Mouse (Mus musculus) MN1 (cell line): Measurements from ENCODE around the gene Entr1.
"Not testable (repeated sequence)": the region's sequence is repeated elsewhere in the genome, so short reads cannot be mapped to it uniquely, and the experiment has no call there.

Experiments used
- DNase-seq: peaks from one replicate; pipeline ENCODE4 v3.0.0-alpha.2; 2016; ENCODE audit warnings: low spot score

Entr1 gene

GRCm38 (mm10) chr2:26387713-26388112 lies 1.4 kb downstream of the Entr1 start:
- no peak for DNase-seq

- not testable (repeated sequence) for DNase-seq
These were observed 8.2 kb downstream of the Entr1 start for GRCm38 (mm10) chr2:26380871-26381270.

GRCm38 (mm10) chr2:26380131-26380771 lies 8.9 kb downstream of the Entr1 start, which contains the start of gene Snapc4:
Gene Snapc4, minus strand, starts transcription at chr2:26380653.
- DNase-seq = peak; percentile 88

GRCm38 (mm10) chr2:26372396-26372795 lies 16.7 kb downstream of the Entr1 start:
- DNase-seq = no peak

GRCm38 (mm10) chr2:26368572-26368971 lies 20.5 kb downstream of the Entr1 start:
- DNase-seq = no peak

GRCm38 (mm10) chr2:26367911-26368310 lies 21.2 kb downstream of the Entr1 start:
- DNase-seq = no peak

- DNase-seq = peak; percentile 77
These were observed 24.2 kb downstream of the Entr1 start for GRCm38 (mm10) chr2:26364738-26365465.

GRCm38 (mm10) chr2:26363481-26363880 lies 25.6 kb downstream of the Entr1 start:
- DNase-seq = no peak

GRCm38 (mm10) chr2:26362991-26363390 lies 26.1 kb downstream of the Entr1 start:
- no peak for DNase-seq

- DNase-seq = no peak
These were observed 28.3 kb downstream of the Entr1 start, which contains the start of gene Card9 for GRCm38 (mm10) chr2:26360772-26361171. Gene Card9, minus strand, starts transcription at chr2:26360918.

- DNase-seq = no peak
These were observed 29.1 kb downstream of the Entr1 start for GRCm38 (mm10) chr2:26359983-26360382.

GRCm38 (mm10) chr2:26358667-26359320 lies 30.3 kb downstream of the Entr1 start:
- no peak for DNase-seq

- DNase-seq = no peak
These were observed 31.6 kb downstream of the Entr1 start for GRCm38 (mm10) chr2:26357484-26357883.

GRCm38 (mm10) chr2:26356678-26357077 lies 32.4 kb downstream of the Entr1 start:
- no peak for DNase-seq

GRCm38 (mm10) chr2:26356231-26356630 lies 32.9 kb downstream of the Entr1 start:
- DNase-seq = no peak

- DNase-seq = no peak
These were observed 34.7 kb downstream of the Entr1 start for GRCm38 (mm10) chr2:26354401-26354800.

- DNase-seq = no peak
These were observed 35.8 kb downstream of the Entr1 start for GRCm38 (mm10) chr2:26353066-26353980.

GRCm38 (mm10) chr2:26352291-26352910 lies 36.7 kb downstream of the Entr1 start:
- DNase-seq = no peak

- peak; percentile 92 for DNase-seq
These were observed 37.5 kb downstream of the Entr1 start, which contains the start of gene Dnlz for GRCm38 (mm10) chr2:26351358-26352290. Gene Dnlz, minus strand, starts transcription at chr2:26352110.

GRCm38 (mm10) chr2:26348241-26348640 lies 40.9 kb downstream of the Entr1 start:
- peak; percentile 61 for DNase-seq
